Mouse (Mus musculus) intestine, postnatal 0 days (tissue): ENCODE measurements around the gene Gulp1. TPM values are rescaled to one million over a fixed set of nuclear protein-coding genes. Genes with fewer than 3 reads are reported as not detected.
A peak's percentile ranks its signal among the peaks of the same experiment; 100 is the strongest.

Experiments used
- ATAC-seq: fragments of 200-750 bp; cut with Nextera tagmentation; 2 replicates; pipeline ENCODE4 v1.8.0; 2017; ENCODE audit warnings: mild to moderate bottlenecking, moderate TSS enrichment, moderate library complexity
- H3K27ac ChIP-seq: fragments of 300-500 bp; sonication (generic); 2 replicates; pipeline ENCODE4 v1.5.1; 2014; ENCODE audit warnings: mild to moderate bottlenecking, low read depth, low read length, moderate library complexity
- H3K27me3 ChIP-seq: fragments of 300-500 bp; sonication (generic); replicated peaks from 2 replicates; pipeline ENCODE4 v1.6.1; 2014; ENCODE audit warnings: low read length, mixed read lengths; ENCODE audit not compliant: control insufficient read depth, insufficient read depth
- H3K36me3 ChIP-seq: fragments of 300-500 bp; sonication (generic); 2 replicates; pipeline ENCODE4 v1.6.1; 2014; ENCODE audit warnings: mild to moderate bottlenecking, moderate library complexity; ENCODE audit not compliant: control insufficient read depth, insufficient read depth
- H3K4me1 ChIP-seq: fragments of 300-500 bp; sonication (generic); replicated peaks from 2 replicates; pipeline ENCODE4 v1.6.1; 2014; ENCODE audit warnings: antibody characterized with exemption, low read length, mixed read lengths; ENCODE audit not compliant: control insufficient read depth, insufficient read depth
- H3K4me2 ChIP-seq: fragments of 300-500 bp; sonication (generic); replicated peaks from 2 replicates; pipeline ENCODE4 v1.6.1; 2014; ENCODE audit warnings: low read depth, mild to moderate bottlenecking, moderate library complexity
- H3K4me3 ChIP-seq: fragments of 300-500 bp; sonication (generic); 2 replicates; pipeline ENCODE4 v1.5.1; 2014; ENCODE audit warnings: low read depth, low read length
- H3K9ac ChIP-seq: fragments of 300-500 bp; sonication (generic); 2 replicates; pipeline ENCODE4 v1.6.1; 2014; ENCODE audit warnings: mild to moderate bottlenecking, low read depth, low read length
- H3K9me3 ChIP-seq: fragments of 300-500 bp; sonication (generic); 2 replicates; pipeline ENCODE4 v1.6.1; 2016; ENCODE audit warnings: mixed run types; ENCODE audit not compliant: control insufficient read depth
- CTCF ChIP-seq: sonication (generic); IDR thresholded peaks from 2 replicates; pipeline ENCODE4 v1.5.1; 2016; ENCODE audit warnings: low read depth, mild to moderate bottlenecking, control low read depth, antibody characterized with exemption, moderate library complexity
- WGBS: fragments of 180-500 bp; shearing (Covaris S2); extraction: QIAGEN DNeasy Blood & Tissue Kit; methylation state at CpG from one replicate; pipeline ENCODE4 v1.1.7; 2014; 5-methylcytosine and 5-hydroxymethylcytosine counted together
- polyA plus RNA-seq: library from polyadenylated mRNA; unstranded; fragments of >200 nt; fragmentation: Nextera tagmentation; extraction: Ambion mirVana; gene quantifications from 2 replicates; pipeline ENCODE4 v1.2.1, GENCODE M21; 2015

Gulp1 gene
- 10.9 and 13.0 TPM in 2 replicates for polyA plus RNA-seq

DNA sequence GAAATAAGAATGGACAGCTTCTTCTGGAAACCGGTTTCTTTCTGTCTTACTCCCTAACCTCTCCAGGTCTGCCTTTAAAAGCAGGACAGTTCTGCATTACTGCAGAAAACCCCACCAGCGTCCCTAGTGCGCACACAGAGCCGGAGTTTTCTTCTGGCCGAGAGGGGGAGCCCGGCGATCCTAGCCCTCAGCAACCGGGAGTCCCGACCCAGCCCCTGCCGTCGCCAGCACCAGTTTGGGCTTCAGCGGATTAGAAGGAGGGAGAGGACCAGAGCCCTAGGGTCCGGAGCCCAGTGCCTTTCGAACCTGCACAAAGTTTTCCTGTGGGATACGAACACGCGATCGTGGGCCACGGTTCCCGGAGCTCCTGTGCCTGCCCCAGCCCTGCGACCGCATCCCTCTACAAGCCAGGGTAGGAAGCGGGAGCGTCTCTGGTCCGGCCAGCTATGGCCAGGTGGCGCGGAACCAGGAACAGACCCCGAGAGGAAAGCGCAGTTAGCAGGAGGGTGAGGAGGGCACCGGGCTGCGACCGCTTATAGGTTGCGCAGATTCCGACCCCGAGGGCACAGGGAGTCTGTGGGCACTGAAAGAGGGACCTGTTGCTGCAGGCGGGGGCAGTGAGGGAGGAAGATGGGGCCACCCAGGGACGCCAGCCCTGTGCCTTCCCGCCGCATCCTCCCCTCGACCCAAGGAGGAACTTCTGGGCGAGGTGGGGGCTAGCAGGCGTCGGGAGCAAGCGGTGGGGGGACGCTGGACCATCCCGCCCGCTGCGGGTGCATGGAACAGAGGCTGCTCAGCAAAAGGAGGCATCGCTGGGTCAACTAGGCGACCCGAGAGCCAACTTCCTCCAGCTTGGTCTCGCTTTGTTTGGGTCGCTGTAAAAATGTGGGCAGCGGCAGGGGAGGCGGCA lies at the start of gene Gulp1:
TSS of gene Gulp1 (plus strand) at position 51 of the 910 bp plus-strand sequence.
- Histone ChIP-seq H3K9ac (peak within 1 kb of the TSS; percentile 70), H3K27me3 (no peaks in the 10 kb centered on the region), H3K4me1 (no peaks in the 10 kb centered on the region), H3K4me3 (peak within 1 kb of the TSS; percentile 81), H3K36me3 (no peaks in the 10 kb centered on the region), H3K9me3 (no peaks in the 10 kb centered on the region), H3K27ac (peak within 1 kb of the TSS; percentile 78), H3K4me2 (peak within 1 kb of the TSS; percentile 95)
- peak; percentile 86 for TF ChIP-seq CTCF
- peak; percentile 83 for ATAC-seq
- WGBS, result under 1% methylated on average over 54 of the region's 55 CpGs

DNA sequence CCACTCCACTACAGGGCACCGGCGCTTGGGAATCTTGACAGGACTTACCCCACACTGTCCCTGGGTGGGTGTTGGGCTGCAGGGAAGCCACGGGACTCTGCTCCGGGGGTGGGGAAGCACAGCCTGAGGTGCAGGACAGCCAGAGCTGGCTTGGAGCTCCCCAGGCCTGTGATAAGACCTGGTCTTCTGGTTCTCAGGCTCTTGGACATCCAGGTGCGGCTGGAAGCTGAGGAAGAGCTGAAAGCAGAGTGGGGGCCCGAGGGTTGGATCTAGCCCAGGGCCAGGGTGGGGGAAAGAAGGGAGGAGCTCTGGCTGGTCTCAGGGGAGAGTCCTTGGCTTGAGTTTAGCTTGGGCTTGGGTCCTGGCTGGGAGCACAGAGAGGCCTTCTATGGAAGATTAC lies 1.1 kb upstream of the Gulp1 start:
- Histone ChIP-seq H3K27me3 (no peaks in the 10 kb centered on the region), H3K27ac (no peak overlapping the region), H3K4me1 (no peaks in the 10 kb centered on the region), H3K36me3 (no peaks in the 10 kb centered on the region), H3K9me3 (no peaks in the 10 kb centered on the region), H3K4me2 (no peak overlapping the region), H3K4me3 (no peak overlapping the region), H3K9ac (no peak overlapping the region)
- 78% methylated on average over 6 of the region's 6 CpGs for WGBS
- TF ChIP-seq CTCF, result no peak
- ATAC-seq, result no peak

DNA sequence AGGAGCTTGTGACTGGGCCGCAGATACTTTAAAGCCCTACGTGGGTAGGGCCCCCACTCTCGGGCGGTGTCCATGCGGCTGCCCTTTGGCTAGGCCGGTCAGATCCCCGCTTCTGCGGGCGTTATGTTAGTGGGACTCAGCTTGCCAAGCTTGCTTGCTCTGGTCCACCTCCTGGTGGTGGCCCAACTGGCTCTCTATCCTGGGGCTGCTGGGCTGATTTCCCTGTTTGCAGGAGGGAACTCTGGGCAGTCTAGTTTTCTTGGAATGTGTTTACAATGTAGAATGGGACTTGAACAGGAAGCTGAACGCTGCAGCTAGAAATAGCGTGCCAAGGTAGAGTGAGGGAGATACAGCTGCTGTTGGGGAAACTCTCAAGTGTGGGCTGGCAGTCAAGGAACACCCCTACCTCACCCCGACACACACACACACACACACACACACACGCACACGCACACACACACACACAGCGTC lies 1.1 kb downstream of the Gulp1 start:
- Histone ChIP-seq H3K9me3 (no peaks in the 10 kb centered on the region), H3K4me3 (peak overlapping the region; percentile 81), H3K27me3 (no peaks in the 10 kb centered on the region), H3K9ac (peak overlapping the region; percentile 70), H3K27ac (peak overlapping the region; percentile 78), H3K4me2 (peak overlapping the region; percentile 95), H3K36me3 (no peaks in the 10 kb centered on the region), H3K4me1 (no peaks in the 10 kb centered on the region)
- ATAC-seq, result peak; percentile 67
- TF ChIP-seq CTCF, result peak; percentile 65
- 4% methylated on average over 15 of the region's 15 CpGs for WGBS

DNA sequence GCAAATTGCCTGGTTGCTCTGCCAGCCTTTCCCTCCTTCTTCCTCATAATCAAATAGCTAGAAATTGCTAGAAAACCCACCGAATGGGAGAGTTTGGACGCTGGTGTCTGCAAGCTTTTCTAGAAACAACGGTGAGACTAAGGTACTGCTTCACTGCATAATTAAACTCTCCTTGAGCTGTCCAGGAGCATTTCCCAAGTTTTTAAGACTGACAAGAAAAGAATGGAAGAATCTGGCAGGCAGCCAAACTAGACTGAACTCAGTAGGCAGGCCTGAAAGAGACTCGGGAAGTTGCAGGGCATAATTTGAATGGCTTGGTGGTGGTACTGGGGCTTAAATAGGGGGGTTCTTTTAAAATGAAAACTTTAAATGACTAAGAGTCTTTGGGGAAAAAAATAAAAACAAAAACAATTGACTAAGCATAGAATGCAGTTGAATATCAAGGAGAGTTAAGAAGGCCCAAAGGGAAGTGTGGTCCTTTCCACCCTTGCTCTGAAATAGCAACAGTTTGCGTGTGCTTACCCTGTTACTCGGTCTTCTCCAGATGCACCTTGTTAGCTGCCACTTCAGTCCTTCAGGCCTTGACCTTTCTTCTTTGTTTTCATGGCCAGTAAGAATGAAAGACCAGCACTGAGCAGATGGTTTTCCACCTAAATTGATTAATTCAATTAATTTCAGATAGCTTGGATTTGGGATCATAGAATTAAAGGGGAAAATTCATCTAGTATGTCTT lies 2.0 kb downstream of the Gulp1 start:
- no peak for TF ChIP-seq CTCF
- H3K27me3 ChIP-seq, result no peaks in the 10 kb centered on the region
- no peaks in the 10 kb centered on the region for H3K36me3 ChIP-seq
- no peaks in the 10 kb centered on the region for H3K4me1 ChIP-seq
- 0 out of 2 replicates have a peak overlapping the region, but pooled peaks have one; percentile 81 for H3K4me3 ChIP-seq
- no peak for ATAC-seq
- H3K9me3 ChIP-seq, result no peaks in the 10 kb centered on the region
- no peak overlapping the region for H3K9ac ChIP-seq
- no peak overlapping the region for H3K27ac ChIP-seq
- 35% methylated on average over 6 of the region's 6 CpGs for WGBS
- H3K4me2 ChIP-seq, result peak overlapping the region; percentile 95

DNA sequence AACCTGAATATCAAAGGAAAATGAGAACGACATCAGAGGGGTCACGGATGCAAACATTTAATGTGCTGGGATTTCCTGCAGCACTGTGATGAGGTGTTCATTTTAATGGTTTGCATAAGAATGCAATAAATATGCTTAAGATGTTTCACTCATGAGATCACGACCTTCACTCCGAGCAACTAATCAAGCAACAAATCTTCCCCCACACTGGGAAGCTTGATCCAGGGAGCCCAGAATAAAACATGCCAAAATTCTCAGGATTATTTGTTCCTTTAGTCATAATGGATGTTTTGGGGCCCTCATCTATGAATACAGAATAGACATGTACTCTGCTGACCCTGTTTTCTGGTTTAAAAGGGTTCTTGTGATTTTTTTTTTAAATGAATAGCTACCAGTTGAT lies 16.1 kb downstream of the Gulp1 start:
- H3K4me1 ChIP-seq, result no peaks in the 10 kb centered on the region
- TF ChIP-seq CTCF, result no peak
- H3K36me3 ChIP-seq, result no peaks in the 10 kb centered on the region
- no peak overlapping the region for H3K4me3 ChIP-seq
- no peak overlapping the region for H3K4me2 ChIP-seq
- H3K27ac ChIP-seq, result no peak overlapping the region
- 65% methylated on average over 4 of the region's 4 CpGs for WGBS
- H3K27me3 ChIP-seq, result no peaks in the 10 kb centered on the region
- H3K9me3 ChIP-seq, result no peaks in the 10 kb centered on the region
- H3K9ac ChIP-seq, result no peak overlapping the region
- ATAC-seq, result no peak

DNA sequence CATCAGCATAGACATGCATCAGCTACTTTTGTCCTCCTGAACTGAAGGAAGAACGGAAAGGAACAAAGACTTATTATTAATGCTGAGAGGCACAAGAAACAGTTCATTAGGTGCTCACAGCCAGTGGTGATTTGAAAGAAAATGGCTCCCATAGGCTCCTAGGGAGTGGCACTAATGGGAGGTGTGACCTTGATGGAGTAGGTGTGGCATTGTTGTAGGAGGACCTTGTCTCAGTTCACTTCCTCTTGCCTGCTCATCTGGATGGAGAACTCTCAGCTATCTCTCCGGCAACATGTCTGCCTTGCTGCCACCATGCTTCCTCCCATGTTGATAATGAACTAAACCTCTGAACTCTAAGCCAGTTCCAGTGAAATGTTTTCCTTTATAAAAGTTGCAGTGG lies 17.0 kb downstream of the Gulp1 start:
- TF ChIP-seq CTCF, result no peak
- H3K27ac ChIP-seq, result no peak overlapping the region
- no peaks in the 10 kb centered on the region for H3K36me3 ChIP-seq
- no peak overlapping the region for H3K9ac ChIP-seq
- no peak overlapping the region for H3K4me3 ChIP-seq
- no peaks in the 10 kb centered on the region for H3K9me3 ChIP-seq
- no peaks in the 10 kb centered on the region for H3K27me3 ChIP-seq
- WGBS, result 95% methylated on average over 2 of the region's 2 CpGs
- H3K4me1 ChIP-seq, result no peaks in the 10 kb centered on the region
- no peak for ATAC-seq
- no peak overlapping the region for H3K4me2 ChIP-seq
